Mouse (Mus musculus): Measurements from ENCODE around the gene Gpr19. TPM values are rescaled to one million over a fixed set of nuclear protein-coding genes. Genes with fewer than 3 reads are reported as not detected.

The Gpr19 gene
- total RNA-seq, 1 experiment, result 34.7 TPM

DNA sequence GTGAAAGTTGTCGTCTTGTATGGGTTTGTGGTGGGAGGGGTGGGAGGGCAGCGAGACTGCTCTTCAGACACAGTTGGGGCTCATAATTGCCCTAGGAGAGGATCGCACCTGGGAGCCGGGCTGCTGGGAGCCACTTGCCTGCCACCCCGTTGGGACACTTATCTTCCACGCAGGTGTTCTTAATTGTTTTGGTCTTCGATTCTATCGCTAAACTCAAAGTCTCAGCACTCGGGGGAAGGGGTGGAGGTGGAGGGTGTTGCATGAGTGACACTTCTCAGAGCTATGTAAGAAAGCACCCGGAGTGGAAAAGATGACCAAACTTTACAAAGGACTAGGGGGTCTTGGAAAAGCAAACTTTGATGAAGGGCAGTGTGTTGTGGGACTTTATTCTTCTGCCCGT, 18.3 kb upstream of the Gpr19 start:
- in situ Hi-C loops (cut with MboI; ENCODE audit: low sequenced_read_pairs in 2 of 2, unreplicated experiment in 2 of 2), result no loop called here

DNA sequence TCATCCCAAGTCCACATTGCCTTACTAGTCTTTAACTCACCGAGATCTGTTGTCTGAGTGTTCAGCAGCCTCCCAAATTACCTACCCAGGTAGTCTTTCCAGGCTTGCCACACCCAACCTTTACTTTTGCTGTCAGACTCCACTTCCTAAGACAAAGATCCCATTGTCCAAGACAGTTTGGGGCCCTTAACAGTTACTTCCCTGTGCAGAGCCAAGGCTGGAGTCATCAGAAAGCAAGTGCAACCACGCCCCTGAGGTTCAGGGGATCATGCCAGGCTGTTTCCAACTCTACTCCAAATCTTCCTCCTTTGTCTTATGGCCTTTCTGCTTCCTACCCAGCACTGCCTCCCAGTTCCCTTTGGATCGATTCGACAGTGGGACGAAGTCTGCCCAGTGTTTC, 16.1 kb upstream of the Gpr19 start:
- in situ Hi-C loops (cut with MboI; ENCODE audit: low sequenced_read_pairs in 2 of 2, unreplicated experiment in 2 of 2), result no loop called here
- TF ChIP-seq ZNF384 (IDR thresholded peaks at IDR 0.05; ENCODE audit: low read depth, low read length) (no peak), CHD2 (IDR thresholded peaks at IDR 0.05; ENCODE audit: low read depth, low read length) (no peak), HCFC1 (IDR thresholded peaks at IDR 0.05; ENCODE audit: borderline replicate concordance, insufficient read depth, low read length) (no peak), ZC3H11A (IDR thresholded peaks at IDR 0.05; ENCODE audit: borderline replicate concordance, low read depth, low read length) (no peak)
- no peak overlapping the region for H3K27ac ChIP-seq (ENCODE audit: insufficient read depth, low read depth, low read length, poor library complexity, severe bottlenecking)

More for the DNA sequence above, 18.3 kb upstream of the Gpr19 start:
- H3K36me3 ChIP-seq (ENCODE audit: control insufficient read depth, insufficient read depth, low read length, poor library complexity, severe bottlenecking), result no peaks in the 10 kb centered on the region
- H3K27ac ChIP-seq (ENCODE audit: insufficient read depth, low read depth, low read length, poor library complexity, severe bottlenecking), result no peak overlapping the region
- H3K4me1 ChIP-seq (ENCODE audit: control insufficient read depth in 2 of 2, insufficient read depth in 2 of 2, low read length in 2 of 2, poor library complexity in 1 of 2), result peaks cover 4 to 7% of the 10 kb centered on the region in 2 experiments; a peak in 2 of 4 replicates
- no peak for DNase-seq (ENCODE audit: low read depth, low spot score)
- peak overlapping the region; percentile 43 to 45; a peak in 3 of 4 replicates for H3K4me3 ChIP-seq (ENCODE audit: insufficient read depth in 1 of 2, low read depth in 1 of 2, low read length in 2 of 2, poor library complexity in 1 of 2, severe bottlenecking in 1 of 2)
- H3K9ac ChIP-seq (ENCODE audit: insufficient read depth, low read depth, low read length, poor library complexity, severe bottlenecking), result no peak overlapping the region
- no peaks in the 10 kb centered on the region for H3K9me3 ChIP-seq (ENCODE audit: control insufficient read depth, insufficient read depth, low read depth, low read length)
- no peak for TF ChIP-seq HCFC1 (IDR thresholded peaks at IDR 0.05; ENCODE audit: borderline replicate concordance, insufficient read depth, low read length)
- TF ChIP-seq ZNF384 (IDR thresholded peaks at IDR 0.05; ENCODE audit: low read depth, low read length), result no peak
- TF ChIP-seq CHD2 (IDR thresholded peaks at IDR 0.05; ENCODE audit: low read depth, low read length), result no peak
- TF ChIP-seq MAFK (IDR thresholded peaks at IDR 0.05; ENCODE audit: insufficient read depth, low read depth, low read length), result no peak
- no peak for TF ChIP-seq ZC3H11A (IDR thresholded peaks at IDR 0.05; ENCODE audit: borderline replicate concordance, low read depth, low read length)

DNA sequence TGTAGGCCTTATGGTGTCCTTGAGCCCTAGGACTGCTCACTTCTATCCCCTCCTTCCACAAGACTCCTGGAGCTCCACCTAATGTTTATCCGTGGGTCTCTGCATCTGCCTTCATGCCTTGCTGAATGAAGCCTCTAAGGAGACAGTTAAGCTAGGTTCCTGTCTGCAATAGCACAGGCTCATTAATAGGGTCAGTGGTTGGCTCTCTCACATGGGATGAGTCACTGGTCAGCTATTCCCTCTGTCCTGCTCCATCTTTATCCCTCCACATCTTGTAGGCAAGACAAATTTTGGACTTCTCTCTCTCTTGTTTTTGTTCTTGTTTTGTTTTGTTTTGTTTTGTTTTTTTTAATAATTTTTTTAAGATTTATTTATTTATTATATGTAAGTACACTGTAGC, 7.4 kb upstream of the Gpr19 start:
- in situ Hi-C loops (cut with MboI; ENCODE audit: low sequenced_read_pairs in 2 of 2, unreplicated experiment in 2 of 2), result no loop called here
- H3K4me3 ChIP-seq (ENCODE audit: insufficient read depth in 1 of 2, low read depth in 1 of 2, low read length in 2 of 2, poor library complexity in 1 of 2, severe bottlenecking in 1 of 2), result no peak overlapping the region
- H3K9ac ChIP-seq (ENCODE audit: insufficient read depth, low read depth, low read length, poor library complexity, severe bottlenecking), result no peak overlapping the region
- TF ChIP-seq HCFC1 (IDR thresholded peaks at IDR 0.05; ENCODE audit: borderline replicate concordance, insufficient read depth, low read length) (no peak), ZC3H11A (IDR thresholded peaks at IDR 0.05; ENCODE audit: borderline replicate concordance, low read depth, low read length) (no peak), CHD2 (IDR thresholded peaks at IDR 0.05; ENCODE audit: low read depth, low read length) (no peak), MAFK (IDR thresholded peaks at IDR 0.05; ENCODE audit: insufficient read depth, low read depth, low read length) (no peak), ZNF384 (IDR thresholded peaks at IDR 0.05; ENCODE audit: low read depth, low read length) (no peak)
- H3K9me3 ChIP-seq (ENCODE audit: control insufficient read depth, insufficient read depth, low read depth, low read length), result no peaks in the 10 kb centered on the region
- H3K27ac ChIP-seq (ENCODE audit: insufficient read depth, low read depth, low read length, poor library complexity, severe bottlenecking), result no peak overlapping the region
- no peak for DNase-seq (ENCODE audit: low read depth, low spot score)
- H3K4me1 ChIP-seq (ENCODE audit: control insufficient read depth in 2 of 2, insufficient read depth in 2 of 2, low read length in 2 of 2, poor library complexity in 1 of 2), result no peaks in the 10 kb centered on the region
- no peaks in the 10 kb centered on the region for H3K36me3 ChIP-seq (ENCODE audit: control insufficient read depth, insufficient read depth, low read length, poor library complexity, severe bottlenecking)

More for the DNA sequence above, 16.1 kb upstream of the Gpr19 start:
- Histone ChIP-seq H3K9me3 (ENCODE audit: control insufficient read depth, insufficient read depth, low read depth, low read length) (no peaks in the 10 kb centered on the region), H3K9ac (ENCODE audit: insufficient read depth, low read depth, low read length, poor library complexity, severe bottlenecking) (no peak overlapping the region), H3K4me3 (ENCODE audit: insufficient read depth in 1 of 2, low read depth in 1 of 2, low read length in 2 of 2, poor library complexity in 1 of 2, severe bottlenecking in 1 of 2) (no peak overlapping the region), H3K4me1 (ENCODE audit: control insufficient read depth in 2 of 2, insufficient read depth in 2 of 2, low read length in 2 of 2, poor library complexity in 1 of 2) (peaks cover 4 to 7% of the 10 kb centered on the region in 2 experiments; a peak in 2 of 4 replicates), H3K36me3 (ENCODE audit: control insufficient read depth, insufficient read depth, low read length, poor library complexity, severe bottlenecking) (no peaks in the 10 kb centered on the region)
- DNase-seq (ENCODE audit: low read depth, low spot score), result no peak

DNA sequence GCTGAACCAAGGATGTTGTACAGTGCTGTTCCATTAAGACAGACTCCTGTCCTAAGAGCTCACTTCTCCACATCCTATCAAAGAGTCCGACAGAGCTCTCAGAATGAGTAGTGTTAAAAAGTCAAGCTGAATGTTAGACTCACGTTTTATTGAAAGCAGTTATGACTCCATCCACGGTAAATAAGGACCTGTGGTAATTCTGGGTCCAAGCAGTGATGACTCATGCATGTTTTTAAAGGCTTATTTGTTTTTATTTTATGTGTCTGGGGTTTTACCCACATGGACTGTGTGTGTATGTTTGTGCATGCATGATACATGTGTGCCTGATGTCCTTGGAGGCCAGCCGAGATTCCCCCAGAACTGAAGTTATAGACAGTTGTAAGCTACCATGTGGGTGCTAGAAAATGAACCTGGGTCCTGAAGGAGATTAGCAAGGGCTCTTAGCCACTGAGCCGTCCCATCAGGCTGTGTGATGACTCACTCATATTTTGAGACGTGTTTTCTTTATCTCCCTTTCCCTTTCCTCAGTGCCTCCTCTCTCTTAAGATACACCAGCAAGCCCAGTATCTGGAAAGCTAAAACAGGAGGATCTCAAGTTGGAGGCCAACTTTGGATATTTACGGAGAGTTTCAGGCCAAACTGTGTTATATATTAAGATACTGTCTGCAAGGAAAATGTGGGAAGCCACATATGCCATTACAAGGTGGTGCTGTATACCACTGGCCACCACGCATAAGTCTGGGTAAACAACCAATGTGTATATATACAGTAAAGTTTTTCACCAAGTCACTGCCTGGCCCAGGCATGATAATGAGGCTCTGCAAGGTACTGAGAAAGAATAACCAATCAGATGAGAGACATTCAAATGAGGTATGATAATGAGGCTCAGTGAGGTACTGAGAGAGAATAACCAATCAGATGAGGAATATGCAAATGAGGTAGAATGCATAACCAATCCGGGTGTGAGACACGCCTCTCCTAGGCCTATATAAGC, 5.8 kb upstream of the Gpr19 start:
- H3K36me3 ChIP-seq (ENCODE audit: control insufficient read depth, insufficient read depth, low read length, poor library complexity, severe bottlenecking), result no peaks in the 10 kb centered on the region
- DNase-seq (ENCODE audit: low read depth, low spot score), result no peak
- no peaks in the 10 kb centered on the region for H3K9me3 ChIP-seq (ENCODE audit: control insufficient read depth, insufficient read depth, low read depth, low read length)
- no peak overlapping the region for H3K9ac ChIP-seq (ENCODE audit: insufficient read depth, low read depth, low read length, poor library complexity, severe bottlenecking)
- no peak overlapping the region for H3K27ac ChIP-seq (ENCODE audit: insufficient read depth, low read depth, low read length, poor library complexity, severe bottlenecking)
- no peak overlapping the region for H3K4me3 ChIP-seq (ENCODE audit: insufficient read depth in 1 of 2, low read depth in 1 of 2, low read length in 2 of 2, poor library complexity in 1 of 2, severe bottlenecking in 1 of 2)
- in situ Hi-C loops (cut with MboI; ENCODE audit: low sequenced_read_pairs in 2 of 2, unreplicated experiment in 2 of 2), result no loop called here
- 0 out of 4 replicates have a peak, but pooled peaks cover 0 to under 1% of the 10 kb centered on the region in 2 experiments for H3K4me1 ChIP-seq (ENCODE audit: control insufficient read depth in 2 of 2, insufficient read depth in 2 of 2, low read length in 2 of 2, poor library complexity in 1 of 2)
- TF ChIP-seq MAFK (IDR thresholded peaks at IDR 0.05; ENCODE audit: insufficient read depth, low read depth, low read length) (no peak), CHD2 (IDR thresholded peaks at IDR 0.05; ENCODE audit: low read depth, low read length) (no peak), HCFC1 (IDR thresholded peaks at IDR 0.05; ENCODE audit: borderline replicate concordance, insufficient read depth, low read length) (no peak), ZC3H11A (IDR thresholded peaks at IDR 0.05; ENCODE audit: borderline replicate concordance, low read depth, low read length) (no peak), ZNF384 (IDR thresholded peaks at IDR 0.05; ENCODE audit: low read depth, low read length) (no peak)
